Mouse (Mus musculus): ENCODE data around the gene Zc3h15. TPM values are rescaled to one million over a fixed set of nuclear protein-coding genes. Genes with fewer than 3 reads are reported as not detected.

Zc3h15 gene
- total and polyA plus RNA-seq, 3 experiments = 144 to 194 TPM; not detected in 1

DNA sequence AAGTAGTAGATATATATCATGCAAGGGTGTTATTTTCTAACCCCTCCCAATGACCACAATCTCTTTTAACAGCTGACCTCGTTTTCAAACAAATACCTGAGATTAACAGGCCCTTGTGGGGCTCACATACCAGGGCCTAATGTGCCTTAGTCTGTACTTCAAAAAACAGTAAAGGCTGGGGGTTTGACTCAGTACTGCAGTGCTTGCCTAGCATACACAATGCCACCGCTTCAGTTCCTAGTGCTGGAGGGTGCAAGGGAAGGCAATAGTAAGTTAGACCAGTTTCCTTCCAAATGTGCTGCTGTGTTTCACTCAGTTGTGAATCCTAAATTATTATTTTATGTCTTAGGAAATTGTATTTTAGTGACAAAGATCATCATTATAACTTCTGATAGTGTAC lies 23.2 kb downstream of the Zc3h15 start:
- DNase-seq (ENCODE audit: low read depth, low spot score) = no peak
- H3K9me3 ChIP-seq (replicated peaks; ENCODE audit: insufficient read depth, low read length) = no peaks in the 10 kb centered on the region
- TF ChIP-seq NRF1 (IDR thresholded peaks at IDR 0.05; ENCODE audit: insufficient read depth, low read depth, low read length, poor library complexity, severe bottlenecking) = no peak
- no peak for TF ChIP-seq HCFC1 (IDR thresholded peaks at IDR 0.05; ENCODE audit: low read depth, low read length)
- TF ChIP-seq RCOR1 (IDR thresholded peaks at IDR 0.05; ENCODE audit: low read depth, low read length) = no peak
- no peak for TF ChIP-seq ETS1 (IDR thresholded peaks at IDR 0.05; ENCODE audit: low read depth, low read length)
- TF ChIP-seq RAD21 (IDR thresholded peaks at IDR 0.05; ENCODE audit: low read depth, low read length) = no peak
- no peak for TF ChIP-seq MAX (IDR thresholded peaks at IDR 0.05; ENCODE audit: low read length)
- TF ChIP-seq BHLHE40 (IDR thresholded peaks at IDR 0.05; ENCODE audit: borderline replicate concordance, low read depth, low read length) = no peak
- no peak for TF ChIP-seq POLR2AphosphoS5 (IDR thresholded peaks at IDR 0.05; ENCODE audit: borderline replicate concordance, low read depth, low read length)
- no peak for TF ChIP-seq POLR2AphosphoS2 (IDR thresholded peaks at IDR 0.05; ENCODE audit: low read length)
- TF ChIP-seq ZMIZ1 (IDR thresholded peaks at IDR 0.05; ENCODE audit: low read depth, low read length) = no peak
- no peak for TF ChIP-seq CHD1 (IDR thresholded peaks at IDR 0.05; ENCODE audit: low read depth, low read length)
- TF ChIP-seq GATA1 (IDR thresholded peaks at IDR 0.05; ENCODE audit: low read depth, low read length) = no peak
- no peak for TF ChIP-seq MYC (IDR thresholded peaks at IDR 0.05; ENCODE audit: low read depth, low read length)
- no peak for TF ChIP-seq ZNF384 (IDR thresholded peaks at IDR 0.05; ENCODE audit: low read depth, low read length)
- TF ChIP-seq MYB (IDR thresholded peaks at IDR 0.05; ENCODE audit: low read depth, low read length) = no peak
- no peak for TF ChIP-seq JUND (IDR thresholded peaks at IDR 0.05; ENCODE audit: low read depth, low read length)
- TF ChIP-seq ELF1 (IDR thresholded peaks at IDR 0.05; ENCODE audit: low read depth, low read length) = no peak
- no peak overlapping the region for H3K4me3 ChIP-seq (ENCODE audit: control insufficient read depth in 1 of 2, insufficient read depth in 1 of 2, low read depth in 2 of 2, low read length in 2 of 2)
- no peaks in the 10 kb centered on the region for H3K79me2 ChIP-seq (ENCODE audit: control insufficient read depth, insufficient read depth, low read length, poor library complexity)
- no peaks in the 10 kb centered on the region for H3K4me1 ChIP-seq (ENCODE audit: control insufficient read depth in 1 of 2, insufficient read depth in 2 of 2, low read length in 2 of 2)
- peaks cover 0 to 15% of the 10 kb centered on the region in 2 experiments; a peak in 2 of 4 replicates for H3K36me3 ChIP-seq (ENCODE audit: control insufficient read depth in 1 of 2, insufficient read depth in 2 of 2, low read length in 2 of 2)
- no peak overlapping the region for H3K27ac ChIP-seq (ENCODE audit: control insufficient read depth, low read depth, low read length)
- H3K27me3 ChIP-seq (ENCODE audit: control insufficient read depth in 1 of 2, insufficient read depth in 2 of 2, low read length in 2 of 2) = no peaks in the 10 kb centered on the region
- no peak overlapping the region for H3K9ac ChIP-seq (ENCODE audit: control insufficient read depth, low read depth, low read length, poor library complexity, severe bottlenecking)

DNA sequence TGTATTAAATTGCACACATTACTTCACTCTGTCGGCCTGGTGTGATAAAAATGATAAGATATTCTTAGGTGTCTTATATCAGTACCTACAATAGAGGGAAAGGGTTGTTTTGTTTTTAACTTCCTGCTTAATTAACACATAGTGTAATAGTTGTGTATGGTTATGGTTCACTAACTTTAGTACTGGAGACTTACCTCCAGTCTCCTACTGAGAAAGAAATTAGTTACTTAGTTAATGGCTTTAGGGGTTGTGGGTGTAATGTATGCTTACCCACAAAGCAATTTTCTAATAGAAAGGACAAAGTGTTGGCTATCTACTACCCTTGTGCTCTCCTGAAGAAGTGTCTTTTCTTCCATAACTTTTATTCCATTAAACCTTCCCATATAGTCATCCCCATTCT lies 23.8 kb downstream of the Zc3h15 start:
- no peak for DNase-seq (ENCODE audit: low read depth, low spot score)
- H3K36me3 ChIP-seq (ENCODE audit: control insufficient read depth in 1 of 2, insufficient read depth in 2 of 2, low read length in 2 of 2) = peaks cover 0 to 15% of the 10 kb centered on the region in 2 experiments; a peak in 2 of 4 replicates
- H3K9ac ChIP-seq (ENCODE audit: control insufficient read depth, low read depth, low read length, poor library complexity, severe bottlenecking) = no peak overlapping the region
- no peaks in the 10 kb centered on the region for H3K79me2 ChIP-seq (ENCODE audit: control insufficient read depth, insufficient read depth, low read length, poor library complexity)
- H3K27ac ChIP-seq (ENCODE audit: control insufficient read depth, low read depth, low read length) = no peak overlapping the region
- H3K27me3 ChIP-seq (ENCODE audit: control insufficient read depth in 1 of 2, insufficient read depth in 2 of 2, low read length in 2 of 2) = no peaks in the 10 kb centered on the region
- no peaks in the 10 kb centered on the region for H3K4me1 ChIP-seq (ENCODE audit: control insufficient read depth in 1 of 2, insufficient read depth in 2 of 2, low read length in 2 of 2)
- no peak overlapping the region for H3K4me3 ChIP-seq (ENCODE audit: control insufficient read depth in 1 of 2, insufficient read depth in 1 of 2, low read depth in 2 of 2, low read length in 2 of 2)
- no peaks in the 10 kb centered on the region for H3K9me3 ChIP-seq (replicated peaks; ENCODE audit: insufficient read depth, low read length)
- TF ChIP-seq BHLHE40 (IDR thresholded peaks at IDR 0.05; ENCODE audit: borderline replicate concordance, low read depth, low read length) = no peak
- no peak for TF ChIP-seq NELFE (IDR thresholded peaks at IDR 0.05; ENCODE audit: low read depth, low read length)
- TF ChIP-seq MXI1 (IDR thresholded peaks at IDR 0.05; ENCODE audit: low read depth, low read length) = no peak
- TF ChIP-seq JUND (IDR thresholded peaks at IDR 0.05; ENCODE audit: low read depth, low read length) = no peak
- TF ChIP-seq MYC (IDR thresholded peaks at IDR 0.05; ENCODE audit: low read depth, low read length) = no peak
- no peak for TF ChIP-seq RCOR1 (IDR thresholded peaks at IDR 0.05; ENCODE audit: low read depth, low read length)
- no peak for TF ChIP-seq CHD2 (IDR thresholded peaks at IDR 0.05; ENCODE audit: low read length)
- no peak for TF ChIP-seq USF2 (IDR thresholded peaks at IDR 0.05; ENCODE audit: borderline replicate concordance in 1 of 2, insufficient read depth in 1 of 2, low read depth in 1 of 2, low read length in 2 of 2)
- no peak for TF ChIP-seq SIN3A (IDR thresholded peaks at IDR 0.05; ENCODE audit: low read length)
- no peak for TF ChIP-seq TCF12 (IDR thresholded peaks at IDR 0.05; ENCODE audit: low read depth, low read length)
- no peak for TF ChIP-seq POLR2AphosphoS5 (IDR thresholded peaks at IDR 0.05; ENCODE audit: borderline replicate concordance, low read depth, low read length)
- no peak for TF ChIP-seq CHD1 (IDR thresholded peaks at IDR 0.05; ENCODE audit: low read depth, low read length)
- no peak for TF ChIP-seq RAD21 (IDR thresholded peaks at IDR 0.05; ENCODE audit: low read depth, low read length)
